Mouse (Mus musculus) kidney, postnatal 4 days (tissue): ENCODE data around the gene Bcan.

Experiments used
- DNase-seq, 2 experiments: peaks; one replicate each; pipeline ENCODE4 v3.0.0; 2021; ENCODE audit warnings: mixed read lengths in 2 of 2

Bcan gene

DNA sequence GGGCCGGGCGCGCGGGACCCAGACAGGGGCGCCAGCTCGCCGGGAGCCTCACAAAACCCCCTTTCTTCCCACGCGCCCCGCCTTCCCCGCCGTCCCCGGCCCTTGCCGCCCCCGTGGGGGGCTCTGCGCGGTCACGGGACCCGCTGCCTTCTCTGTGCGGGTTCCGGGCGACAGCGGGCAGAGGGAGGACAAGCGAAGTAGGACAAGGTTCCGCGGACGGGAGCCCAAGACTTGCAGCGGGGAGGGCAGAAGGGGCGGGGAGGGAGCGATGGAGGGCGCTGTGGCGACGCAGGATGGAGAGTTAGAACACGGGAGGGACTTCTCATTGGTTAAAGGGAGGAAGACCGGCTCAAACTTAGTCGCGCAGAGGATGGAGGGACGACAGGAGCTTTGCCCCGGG is at the start of gene Bcan:
Bcan (minus strand) TSS at position 50 of the 400 bp plus-strand sequence.
- no peak for DNase-seq

GRCm38 (mm10) chr3:88049532-88049931 is 49.5 kb upstream of the Bcan start:
- DNase-seq: no peak

- DNase-seq: peak; percentile 85 to 91
Measured at GRCm38 (mm10) chr3:88042661-88043421, 42.8 kb upstream of the Bcan start, which contains the start of gene Gpatch4. Gpatch4 (plus strand) TSS chr3:88043108.

- DNase-seq: no peak
Measured at GRCm38 (mm10) chr3:88035561-88036293, 35.7 kb upstream of the Bcan start.

GRCm38 (mm10) chr3:88033506-88033905 is 33.5 kb upstream of the Bcan start:
- no peak for DNase-seq

DNA sequence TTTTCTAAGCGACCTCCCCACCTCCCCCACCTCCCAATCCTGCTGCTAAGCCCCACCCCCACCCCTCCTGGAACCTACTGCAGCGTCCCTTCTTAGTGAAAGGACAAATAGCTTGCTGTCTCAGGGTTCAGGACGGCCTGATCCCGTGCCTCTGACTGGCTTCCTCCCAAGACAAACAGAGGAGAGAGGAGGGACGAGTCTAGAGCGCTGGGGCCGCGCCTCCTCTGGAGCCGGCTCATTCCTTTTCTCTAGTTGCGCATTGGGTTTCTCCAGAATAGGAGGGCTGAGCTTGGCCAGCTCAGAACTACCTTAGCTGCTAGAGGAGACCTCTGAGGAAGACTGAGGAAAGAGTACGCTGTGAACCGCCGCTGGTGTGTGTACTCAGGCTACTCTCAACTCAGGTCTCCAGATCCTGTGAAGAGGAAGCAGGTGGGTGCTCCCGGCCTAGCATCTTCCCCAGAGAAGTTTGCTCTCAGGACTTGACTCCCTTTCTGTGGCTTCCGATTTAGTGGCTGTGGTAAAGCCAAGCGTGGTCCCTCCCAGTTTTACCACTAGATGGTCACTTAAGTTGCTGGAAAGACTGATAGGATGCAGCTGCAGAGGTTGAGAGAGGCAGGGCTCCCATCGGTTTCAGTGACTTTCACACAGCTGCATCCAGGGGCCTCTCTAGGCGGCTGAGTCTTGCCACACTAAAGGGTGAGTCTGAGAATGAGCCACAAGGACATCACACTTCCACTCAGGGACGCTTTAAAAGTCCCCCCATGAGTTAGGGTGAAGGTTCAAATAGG is 30.8 kb upstream of the Bcan start:
- DNase-seq: peak; percentile 61 to 69

GRCm38 (mm10) chr3:88027434-88028186 is 27.6 kb upstream of the Bcan start, which contains the start of gene Hapln2:
Hapln2 (minus strand) TSS chr3:88027583.
- peak; percentile 24 to 26 for DNase-seq

DNA sequence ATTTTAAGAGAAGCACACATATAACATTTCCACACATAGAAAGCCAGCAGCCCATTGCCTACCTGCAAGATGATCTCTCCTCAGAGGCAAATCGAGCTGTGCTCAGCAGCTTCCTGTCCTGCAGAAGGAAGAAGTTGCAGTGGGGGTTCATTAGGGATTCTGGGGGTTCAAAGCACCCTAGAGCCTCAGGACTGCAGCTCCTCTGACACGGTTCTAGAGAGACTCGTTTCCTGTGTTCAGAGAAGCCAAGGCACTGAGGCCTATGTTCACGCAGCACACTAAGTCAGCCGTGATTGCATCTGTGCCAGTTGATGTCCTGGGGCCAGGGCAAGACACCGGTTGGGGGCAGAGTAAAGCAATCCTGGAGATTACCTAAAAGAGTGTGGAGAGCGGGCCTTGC is 26.8 kb upstream of the Bcan start:
- DNase-seq: no peak

DNA sequence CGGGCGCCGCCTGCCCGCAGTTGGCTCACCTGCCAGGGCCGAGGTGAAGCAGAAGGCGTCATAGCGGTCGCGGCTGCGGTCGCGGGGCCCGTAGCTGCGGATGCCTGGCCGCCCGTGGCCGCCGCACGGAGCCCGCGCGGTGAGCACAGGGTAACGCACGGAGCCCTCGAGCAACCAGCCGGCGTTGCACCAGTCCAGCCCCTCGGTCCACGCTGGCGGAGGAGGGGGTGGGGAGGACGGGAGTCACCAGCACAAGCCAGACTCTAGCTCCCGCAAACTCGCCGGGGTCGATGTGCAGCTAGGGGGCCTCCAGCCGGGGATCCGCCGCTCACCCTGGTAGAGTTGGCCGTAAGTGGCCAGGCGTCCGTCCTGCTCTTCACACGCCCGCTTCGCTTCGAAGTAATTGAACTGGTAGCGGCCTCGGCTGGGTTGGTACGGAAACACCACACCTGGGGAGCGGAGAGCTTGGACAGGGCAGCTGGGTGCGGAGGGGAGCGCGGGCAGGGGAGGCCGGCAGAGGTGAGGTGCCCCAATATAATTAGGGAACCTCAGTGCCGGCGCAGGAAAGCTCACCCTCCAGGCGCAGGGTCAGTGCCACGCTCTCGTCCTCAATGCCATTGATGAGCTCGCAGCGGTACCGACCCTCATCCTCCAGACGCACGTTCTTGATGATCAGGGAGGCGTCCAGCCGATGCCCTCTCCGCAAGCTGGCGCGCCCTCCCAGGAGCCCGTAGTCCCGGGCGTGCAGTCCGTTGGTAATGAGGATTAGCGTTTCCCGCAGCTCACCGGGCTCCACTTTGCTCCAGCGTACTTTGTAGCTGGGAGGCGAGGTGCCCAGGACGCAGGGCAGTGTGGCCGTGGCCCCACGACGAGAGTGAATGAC is 23.4 kb upstream of the Bcan start:
- peak in 1 of 2 experiments; percentile 46 for DNase-seq

GRCm38 (mm10) chr3:88022322-88023191 is 22.5 kb upstream of the Bcan start:
- DNase-seq: peak; percentile 94 to 96

- peak; percentile 46 to 50 for DNase-seq
Measured at GRCm38 (mm10) chr3:88010634-88011265, 10.7 kb upstream of the Bcan start.

- peak in 1 of 2 experiments; percentile 24 for DNase-seq
Measured at GRCm38 (mm10) chr3:88005822-88006786, 6.1 kb upstream of the Bcan start.

- DNase-seq: peak in 1 of 2 experiments; percentile 38
Measured at GRCm38 (mm10) chr3:88002291-88002976, 2.4 kb upstream of the Bcan start.

- no peak for DNase-seq
Measured at GRCm38 (mm10) chr3:88000816-88001595, 976 bp upstream of the Bcan start.

GRCm38 (mm10) chr3:87999243-87999895 is 661 bp downstream of the Bcan start:
- no peak for DNase-seq

DNA sequence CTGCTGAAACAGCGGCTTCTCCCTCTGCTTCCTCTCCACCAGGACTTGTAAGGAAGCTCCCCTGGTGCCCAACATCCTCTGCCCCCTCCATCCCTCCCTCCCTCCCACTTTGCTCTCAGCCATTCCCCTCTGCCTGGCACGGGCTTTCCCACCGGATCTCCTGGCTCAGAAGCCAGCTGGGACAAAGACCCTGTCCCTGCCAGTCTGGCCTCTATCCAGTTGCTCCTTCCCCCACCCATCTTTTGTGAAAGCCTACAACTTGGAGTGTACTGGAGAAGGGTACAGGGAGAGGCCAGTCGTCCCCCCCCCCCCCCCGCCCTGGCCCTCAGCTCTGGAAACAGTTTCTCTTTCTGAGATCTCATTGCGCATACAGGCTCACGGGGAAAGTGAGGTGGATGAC is 1.3 kb downstream of the Bcan start:
- DNase-seq: no peak
